Mouse (Mus musculus): ENCODE data around the gene Akr1a1. TPM values are rescaled to one million over a fixed set of nuclear protein-coding genes. Genes with fewer than 3 reads are reported as not detected.

Gene Akr1a1
- polyA plus RNA-seq, 1 experiment from 2014 or later, result 762 TPM

DNA sequence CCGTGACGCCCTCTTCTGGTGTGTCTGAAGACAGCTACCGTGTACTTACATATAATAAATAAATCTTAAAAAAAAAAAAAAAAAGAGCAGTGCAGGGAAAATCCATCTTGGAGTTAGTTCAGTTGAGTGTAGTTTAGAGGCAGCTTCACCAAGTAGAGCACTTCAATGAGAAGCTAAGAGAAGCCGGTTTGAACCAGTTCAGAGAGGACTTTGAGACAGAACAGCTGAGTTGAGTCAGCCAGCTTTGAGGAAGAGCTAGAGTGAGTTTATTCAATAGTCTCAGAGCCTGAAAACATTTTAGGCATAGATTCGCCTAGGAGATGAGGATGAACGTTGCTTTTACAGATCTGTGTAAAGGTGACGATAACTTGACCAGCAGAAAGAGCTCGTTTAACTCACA is 55.7 kb downstream of the Akr1a1 start:
- 84% methylated on average over 8 of the region's 8 CpGs for WGBS
- peaks cover 50% of the 10 kb centered on the region for H3K36me3 ChIP-seq (ENCODE audit: control insufficient read depth, insufficient read depth, low read length)
- DNase-seq (ENCODE audit: low spot score), result no peak

More for the DNA sequence above, 55.7 kb downstream of the Akr1a1 start:
- no peak overlapping the region for H3K4me3 ChIP-seq (ENCODE audit: low read depth, low read length)
- H3K4me1 ChIP-seq (ENCODE audit: control insufficient read depth, insufficient read depth, low read length), result peaks cover 10% of the 10 kb centered on the region; the same call in 1 of the 2 replicates
- H3K9ac ChIP-seq (ENCODE audit: low read depth, low read length), result no peak overlapping the region
- H3K9me3 ChIP-seq (ENCODE audit: control insufficient read depth, low read length), result no peaks in the 10 kb centered on the region
- no peak overlapping the region for H3K27ac ChIP-seq (replicated peaks; ENCODE audit: low read depth, low read length)
- no peaks in the 10 kb centered on the region for H3K27me3 ChIP-seq (replicated peaks; ENCODE audit: control insufficient read depth, insufficient read depth, low read length)
- no peak overlapping the region for H3K4me2 ChIP-seq (ENCODE audit: low read depth, low read length)
- ATAC-seq (ENCODE audit: low read depth), result no peak

Other genes starting within 250 kb of the Akr1a1 start
- gene Mast2, start 187.5 kb downstream of the Akr1a1 start, polyA plus RNA-seq (2014; fragmentation: Nextera tagmentation; extraction: Ambion mirVana), result 26.2 and 27.0 TPM in 2 replicates
- gene Ipp, start 144.1 kb downstream of the Akr1a1 start, polyA plus RNA-seq (2014; fragmentation: Nextera tagmentation; extraction: Ambion mirVana), result 3.7 and 4.2 TPM in 2 replicates
- gene Tmem69, start 95.7 kb downstream of the Akr1a1 start, polyA plus RNA-seq (2014; fragmentation: Nextera tagmentation; extraction: Ambion mirVana), result 23.0 and 23.5 TPM in 2 replicates
- gene Gpbp1l1, start 94.0 kb downstream of the Akr1a1 start, polyA plus RNA-seq (2014; fragmentation: Nextera tagmentation; extraction: Ambion mirVana), result 37.4 and 38.6 TPM in 2 replicates
- gene Ccdc17, start 55.0 kb downstream of the Akr1a1 start, polyA plus RNA-seq (2014; fragmentation: Nextera tagmentation; extraction: Ambion mirVana), result 4.2 and 8.0 TPM in 2 replicates
- gene Nasp, start 23.7 kb downstream of the Akr1a1 start, polyA plus RNA-seq (2014; fragmentation: Nextera tagmentation; extraction: Ambion mirVana), result 99.2 and 113 TPM in 2 replicates
- gene Prdx1, start 33.9 kb upstream of the Akr1a1 start, polyA plus RNA-seq (2014; fragmentation: Nextera tagmentation; extraction: Ambion mirVana), result 1,105 and 1,130 TPM in 2 replicates
- 8.2 and 10.5 TPM in 2 replicates for gene Mmachc, start 56.7 kb upstream of the Akr1a1 start, polyA plus RNA-seq (2014; fragmentation: Nextera tagmentation; extraction: Ambion mirVana)
- 24.2 and 24.8 TPM in 2 replicates for gene Ccdc163, start 56.8 kb upstream of the Akr1a1 start, polyA plus RNA-seq (2014; fragmentation: Nextera tagmentation; extraction: Ambion mirVana)
- 6.2 and 8.5 TPM in 2 replicates for gene Tesk2, start 69.3 kb upstream of the Akr1a1 start, polyA plus RNA-seq (2014; fragmentation: Nextera tagmentation; extraction: Ambion mirVana)
- gene Toe1, start 156.0 kb upstream of the Akr1a1 start, polyA plus RNA-seq (2014; fragmentation: Nextera tagmentation; extraction: Ambion mirVana), result 29.8 and 32.2 TPM in 2 replicates
- 8.2 and 10.2 TPM in 2 replicates for gene Mutyh, start 156.0 kb upstream of the Akr1a1 start, polyA plus RNA-seq (2014; fragmentation: Nextera tagmentation; extraction: Ambion mirVana)
- 1.1 and 1.2 TPM in 2 replicates for gene Hpdl, start 170.0 kb upstream of the Akr1a1 start, polyA plus RNA-seq (2014; fragmentation: Nextera tagmentation; extraction: Ambion mirVana)
- gene Zswim5, start 225.7 kb upstream of the Akr1a1 start, polyA plus RNA-seq (2014; fragmentation: Nextera tagmentation; extraction: Ambion mirVana), result 0.51 and 0.54 TPM in 2 replicates

Data from embryonic facial prominence, embryonic 14.5 days (tissue).